Mouse (Mus musculus) right cerebral cortex, postnatal 4 days (tissue): ENCODE measurements at regions not wholly inside any gene's neighbourhood (a gene's known extent, or its start where the extent isn't known, plus 50 kb on each side); places are given as distances from the start of the nearest gene placed in this dataset.
A peak's percentile ranks its signal among the peaks of the same experiment; 100 is the strongest.

Experiments
- DNase-seq: peaks from one replicate; pipeline ENCODE4 v3.0.0-alpha.2; 2022

DNA sequence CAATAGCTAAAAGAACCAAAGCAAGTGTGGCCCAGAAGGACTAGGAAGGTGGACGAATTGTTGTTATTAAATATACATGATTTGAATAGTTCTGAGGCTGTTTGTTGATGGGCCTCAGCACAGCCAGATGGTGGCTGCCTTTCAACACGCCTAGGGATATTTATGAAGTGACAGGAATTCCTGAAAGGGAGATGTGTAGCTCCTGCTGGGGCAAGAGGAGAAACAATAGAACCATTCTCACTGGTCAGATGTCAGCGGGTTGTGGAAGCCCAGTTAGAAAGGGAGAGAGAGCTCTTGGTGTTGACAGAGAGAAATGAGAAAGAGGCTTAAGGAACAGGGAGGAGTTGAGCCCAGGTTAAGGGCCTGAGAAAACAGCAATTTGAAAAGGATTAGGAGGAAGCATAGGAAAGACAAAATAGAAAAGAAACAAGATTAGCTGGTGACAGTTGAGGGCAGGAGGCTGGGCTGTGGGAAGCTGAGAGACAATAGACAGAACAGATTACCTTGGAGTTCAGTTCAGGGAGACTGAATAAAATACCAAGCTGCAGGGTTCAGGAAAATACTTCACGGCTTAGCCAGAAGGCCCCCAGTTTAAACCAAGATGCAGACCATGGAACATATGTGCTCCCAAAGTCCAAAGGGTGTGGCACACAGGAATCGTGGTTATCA, 174.7 kb upstream of the Ptbp2 start:
- no peak for DNase-seq

DNA sequence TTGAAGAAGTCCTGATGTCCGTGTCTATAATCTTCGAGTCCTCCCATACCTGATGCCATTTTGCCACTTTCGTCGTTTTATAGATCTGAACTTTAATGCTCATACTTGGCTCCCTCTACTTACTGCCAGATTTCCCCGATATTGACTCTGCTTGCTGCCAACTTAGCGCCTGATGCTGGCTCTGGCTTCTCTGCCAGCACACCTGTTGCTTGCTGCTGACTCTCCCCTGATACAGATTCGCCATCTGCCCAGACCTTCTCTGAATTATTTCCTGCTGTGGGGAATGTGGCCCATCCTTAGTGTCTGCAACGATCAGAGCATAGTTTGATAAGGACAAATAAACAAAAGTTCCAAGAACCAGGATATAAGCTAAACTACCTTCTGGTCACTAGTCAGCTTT, 173.3 kb upstream of the Ptbp2 start:
- DNase-seq: no peak

DNA sequence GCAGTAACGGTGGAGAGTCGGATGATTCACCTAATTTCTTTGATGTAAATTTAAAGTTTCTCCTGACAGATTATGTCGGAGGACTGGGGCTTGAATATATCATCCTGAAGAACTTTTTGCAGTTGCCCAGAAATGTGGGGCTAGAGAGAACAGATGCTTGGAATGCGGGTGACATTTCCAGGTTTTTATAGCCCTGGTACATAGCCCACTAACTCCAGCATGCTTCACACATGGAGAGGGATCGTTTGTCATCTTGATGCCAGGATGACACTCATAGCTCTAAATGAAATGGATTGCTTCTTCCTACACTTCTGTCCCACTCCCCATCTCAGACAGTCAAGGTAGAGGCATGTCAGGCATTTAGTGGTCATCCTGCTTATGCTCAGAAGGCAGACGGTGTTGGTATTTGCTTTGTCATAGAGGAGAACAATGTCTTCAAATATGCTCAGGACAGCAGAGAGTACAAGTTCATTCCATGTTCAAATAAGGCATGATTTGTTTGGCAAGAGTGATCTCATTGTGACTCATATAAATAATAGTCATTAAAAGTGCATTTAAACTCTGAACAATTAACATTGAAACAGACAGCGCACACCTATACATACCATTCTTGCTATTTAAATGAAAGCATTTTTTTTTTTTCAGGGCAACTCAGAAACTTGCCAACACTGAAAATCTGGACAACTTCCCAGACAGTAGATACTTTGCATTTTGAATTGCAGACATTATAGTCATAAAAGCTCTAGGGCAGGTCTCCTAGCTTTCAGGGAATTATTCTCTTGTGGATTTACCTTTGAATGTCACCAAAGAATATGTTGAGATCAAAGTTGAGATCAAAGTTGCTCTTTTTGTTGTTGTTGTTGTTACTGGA, 171.7 kb upstream of the Ptbp2 start:
- no peak for DNase-seq

DNA sequence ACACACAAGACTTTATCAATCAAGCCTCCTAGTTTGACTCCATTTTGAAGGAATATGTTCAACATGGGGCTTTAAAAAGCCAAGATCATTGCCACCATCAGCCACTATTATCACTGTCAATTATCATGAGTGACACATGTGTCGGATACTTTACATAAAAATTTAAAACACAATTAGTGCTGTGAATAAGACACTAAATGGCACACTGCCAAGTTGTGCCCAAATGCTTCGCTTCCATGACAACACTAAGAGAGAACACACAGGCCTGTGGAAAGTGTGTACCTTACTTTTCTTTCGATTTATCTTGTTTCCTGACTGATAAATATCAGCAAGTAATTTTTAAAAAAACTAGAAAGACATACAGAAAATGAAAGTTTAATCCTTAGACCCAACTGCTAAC, 166.5 kb upstream of the Ptbp2 start:
- DNase-seq: no peak

DNA sequence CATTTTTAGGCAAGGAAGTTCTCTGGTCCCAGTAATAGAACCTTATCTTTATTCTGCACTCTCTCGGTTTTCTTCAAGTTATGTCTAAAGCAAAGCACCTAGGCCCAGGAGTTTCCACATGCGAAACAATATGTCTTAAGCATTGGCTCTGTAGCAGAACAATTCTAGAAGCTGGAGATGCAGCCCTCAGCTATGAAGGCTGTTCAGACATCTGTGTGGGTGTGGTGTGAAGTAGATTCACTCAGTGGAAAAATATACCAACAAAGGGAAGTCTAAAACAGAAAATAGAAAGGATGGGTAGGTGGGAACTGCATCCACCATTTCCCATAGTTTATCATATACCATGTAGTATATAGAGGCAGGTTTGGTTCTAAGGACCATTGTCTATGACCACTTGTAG, 165.8 kb upstream of the Ptbp2 start:
- DNase-seq: no peak

DNA sequence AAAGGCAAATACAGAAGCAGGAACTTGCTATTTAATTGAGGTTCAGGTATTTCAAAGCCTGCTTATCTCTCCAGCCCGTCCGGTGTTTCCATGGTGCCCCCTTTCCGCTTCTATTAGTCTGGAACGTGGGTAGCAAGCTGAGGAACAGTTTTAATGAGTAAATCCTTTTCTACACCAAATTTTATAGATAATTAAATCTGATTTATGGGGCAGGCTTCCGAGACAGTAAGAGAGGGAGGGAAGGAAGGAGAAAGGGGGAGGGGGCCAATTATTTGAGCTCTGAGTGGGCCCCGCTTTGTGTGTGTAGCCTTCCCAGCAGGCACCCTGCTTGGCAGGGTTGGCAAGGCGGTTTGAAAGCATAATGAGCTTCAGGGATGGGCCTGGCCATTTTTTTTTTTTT, 165.4 kb upstream of the Ptbp2 start:
- peak; percentile 10 for DNase-seq

DNA sequence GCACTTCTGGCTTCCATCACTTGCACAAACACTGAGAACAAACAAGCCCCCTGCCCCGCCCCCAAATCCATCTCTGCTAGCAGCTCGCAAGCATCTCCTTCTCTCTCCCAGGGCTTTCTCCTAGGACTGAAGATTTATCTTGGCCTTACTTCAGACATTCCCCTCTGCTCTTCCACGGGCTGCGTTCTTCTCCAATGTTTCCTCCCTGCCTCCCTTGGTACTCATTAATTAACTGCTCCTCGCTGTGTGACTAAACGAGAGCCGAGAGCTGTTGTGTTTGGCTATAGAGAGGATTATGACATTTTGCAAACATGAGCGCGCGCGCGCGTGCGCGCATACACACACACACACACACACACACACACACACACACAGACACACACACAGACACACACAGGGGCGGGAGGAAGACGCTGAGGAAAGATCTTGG, 164.8 kb upstream of the Ptbp2 start:
- DNase-seq: peak; percentile 51

DNA sequence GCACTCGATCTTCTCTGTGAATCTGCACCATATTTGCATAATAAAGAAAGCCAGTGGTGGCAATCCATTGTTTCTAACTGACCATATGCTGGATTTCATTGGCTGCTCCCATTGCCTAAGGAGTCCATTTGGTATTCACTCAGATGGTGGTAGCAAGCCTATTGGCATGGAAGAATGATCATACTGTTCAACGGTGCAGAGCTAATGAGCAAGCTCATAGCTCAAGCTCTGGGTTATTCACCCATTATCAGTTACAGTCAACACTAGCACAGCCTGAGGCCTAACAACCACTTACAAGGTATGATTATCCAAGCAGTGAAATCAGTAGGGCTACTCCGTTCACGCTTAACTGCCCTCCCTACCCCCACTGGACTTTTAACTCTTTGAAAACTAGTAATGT, 162.9 kb upstream of the Ptbp2 start:
- DNase-seq: no peak

DNA sequence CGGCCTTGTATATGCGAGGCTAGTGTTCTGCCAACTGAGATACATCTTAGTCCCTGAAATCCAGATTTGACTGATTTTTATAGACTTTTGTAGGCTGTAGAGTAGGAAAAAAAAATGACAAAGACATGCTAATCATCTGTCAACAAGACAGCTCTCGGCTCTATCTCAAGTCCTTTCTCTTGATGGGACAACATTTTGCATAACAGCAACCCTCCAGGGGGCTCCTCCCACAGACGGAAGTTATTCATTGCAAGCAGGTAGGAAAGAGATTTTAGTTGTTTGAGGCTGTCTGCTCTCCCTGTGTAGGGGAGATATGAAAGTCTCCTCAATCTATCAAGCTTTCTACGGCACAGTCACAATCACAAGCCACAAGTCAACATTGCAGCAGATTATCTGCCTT, 159.8 kb upstream of the Ptbp2 start:
- DNase-seq: no peak

DNA sequence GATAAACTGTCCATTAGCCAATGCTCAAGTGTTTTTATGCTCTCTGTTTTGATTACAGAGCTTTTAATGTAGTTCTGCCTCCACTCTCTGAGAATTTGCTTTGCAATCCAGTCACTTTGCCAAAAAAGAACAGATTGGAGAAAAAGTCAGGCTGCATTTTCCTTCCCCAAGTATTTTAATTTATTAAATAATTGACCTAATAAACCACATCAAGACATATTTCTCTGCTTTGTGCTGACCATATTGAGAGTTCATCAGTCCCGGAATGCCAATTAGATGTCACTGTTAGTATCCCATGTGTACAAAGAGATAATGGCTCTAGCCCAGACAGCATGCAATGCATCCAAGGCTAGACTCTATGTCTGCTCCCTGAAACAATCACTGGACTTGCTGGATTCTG, 154.8 kb upstream of the Ptbp2 start:
- no peak for DNase-seq

DNA sequence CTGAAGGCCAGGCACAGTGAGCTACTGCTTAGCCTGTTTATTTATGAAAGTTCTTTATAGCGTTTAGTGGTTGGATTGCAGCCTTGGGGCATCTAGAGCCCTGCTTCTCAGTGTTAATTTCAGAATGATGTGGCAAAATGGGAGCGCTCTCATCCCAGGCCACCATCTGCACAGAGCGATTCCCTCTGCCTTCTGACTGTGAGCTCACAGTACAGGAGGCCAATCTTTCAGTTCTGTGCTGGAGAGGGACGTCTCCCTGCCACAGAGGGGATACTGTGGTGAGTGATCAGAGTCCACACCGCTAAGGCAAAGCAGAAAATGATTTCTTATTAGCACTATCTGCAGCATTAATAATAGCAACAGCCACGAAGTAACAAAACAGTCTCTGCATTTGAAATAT, 154.2 kb upstream of the Ptbp2 start:
- no peak for DNase-seq

DNA sequence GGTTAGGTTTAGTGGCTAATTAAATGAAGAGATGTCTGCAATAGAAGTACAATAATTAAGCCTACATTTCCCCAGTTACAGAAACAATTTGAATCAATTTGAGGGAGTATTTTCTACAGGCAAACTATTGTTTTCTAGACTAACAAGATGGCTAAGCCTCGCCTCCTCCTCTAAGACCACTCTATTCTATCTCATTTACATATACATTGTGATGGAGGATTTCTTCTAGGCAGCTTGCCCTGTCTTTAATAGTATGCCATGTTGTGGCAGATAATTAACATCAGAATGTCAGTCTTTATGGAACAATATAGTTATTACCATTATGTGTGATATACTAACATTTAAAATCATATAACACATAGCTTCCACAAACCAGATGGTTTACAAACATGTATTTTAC, 152.3 kb upstream of the Ptbp2 start:
- no peak for DNase-seq

DNA sequence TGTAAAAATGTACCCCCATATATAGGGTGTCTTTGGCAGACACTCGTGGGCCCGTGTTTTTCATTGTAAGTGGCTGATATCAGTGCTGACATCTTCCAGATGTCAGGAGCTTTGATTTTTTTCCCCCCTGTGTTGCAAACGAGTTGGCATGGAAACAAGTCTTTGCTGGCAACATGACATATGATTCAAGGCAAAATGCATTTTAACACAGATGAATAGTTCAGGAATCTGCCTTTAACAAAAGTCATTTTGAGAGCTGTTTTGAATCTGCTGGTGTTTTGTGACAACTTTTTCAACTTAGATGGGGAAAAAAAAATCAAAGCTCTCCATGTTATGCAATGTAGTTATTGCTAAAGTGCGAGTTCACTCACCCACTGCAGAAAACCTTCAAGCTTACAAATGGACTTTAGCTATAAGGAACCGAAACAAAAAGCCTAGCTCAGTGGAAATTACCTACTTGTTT, 148.8 kb upstream of the Ptbp2 start:
- peak; percentile 16 for DNase-seq

DNA sequence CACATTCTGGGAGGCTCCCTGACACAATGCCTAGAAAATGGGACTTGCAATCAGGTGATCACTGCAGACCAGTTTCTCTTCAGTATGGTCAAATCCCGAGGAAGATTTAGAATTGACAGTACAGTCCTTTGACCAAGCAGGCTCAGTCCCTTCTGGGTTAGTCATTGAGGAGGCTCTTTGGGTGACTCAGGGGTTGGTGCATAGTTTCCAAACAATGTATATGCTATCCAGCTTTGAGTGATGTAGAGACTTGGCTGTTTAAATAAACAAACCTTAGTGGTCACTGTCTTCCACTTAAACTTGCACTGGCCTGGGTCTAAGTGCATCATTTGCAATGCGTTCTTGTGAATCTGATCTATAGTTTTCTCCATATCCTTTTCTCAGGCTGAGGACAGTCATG, 144.0 kb upstream of the Ptbp2 start:
- no peak for DNase-seq

DNA sequence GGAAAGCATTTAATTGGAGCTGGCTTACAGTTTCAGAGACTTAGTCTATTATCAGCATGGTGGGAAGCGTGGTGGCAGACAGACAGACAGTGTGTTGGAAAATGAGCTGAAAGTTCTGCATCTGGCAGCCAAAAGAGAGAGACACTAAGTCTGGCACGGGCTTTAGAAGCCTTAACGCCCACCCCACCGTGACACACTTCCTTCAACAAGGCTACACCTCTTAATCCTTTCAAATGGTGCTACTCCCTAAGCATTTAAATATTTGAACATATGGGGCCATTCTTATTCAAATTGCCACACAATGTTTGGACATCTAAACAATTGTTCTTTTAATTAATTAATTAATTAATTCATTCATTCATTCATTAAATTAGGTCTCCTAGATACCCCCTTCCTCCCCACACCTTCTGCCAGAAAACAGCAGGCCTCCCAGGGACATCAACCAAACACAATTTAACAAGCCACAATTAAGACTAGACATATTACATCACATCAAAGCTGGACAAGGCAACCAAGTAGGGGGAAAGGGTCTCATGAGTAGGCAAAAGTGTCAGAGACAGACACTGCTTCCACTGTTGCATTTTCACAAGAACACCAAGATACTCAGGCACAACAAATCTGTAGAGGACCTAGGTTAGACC, 135.4 kb upstream of the Ptbp2 start:
- DNase-seq: no peak

DNA sequence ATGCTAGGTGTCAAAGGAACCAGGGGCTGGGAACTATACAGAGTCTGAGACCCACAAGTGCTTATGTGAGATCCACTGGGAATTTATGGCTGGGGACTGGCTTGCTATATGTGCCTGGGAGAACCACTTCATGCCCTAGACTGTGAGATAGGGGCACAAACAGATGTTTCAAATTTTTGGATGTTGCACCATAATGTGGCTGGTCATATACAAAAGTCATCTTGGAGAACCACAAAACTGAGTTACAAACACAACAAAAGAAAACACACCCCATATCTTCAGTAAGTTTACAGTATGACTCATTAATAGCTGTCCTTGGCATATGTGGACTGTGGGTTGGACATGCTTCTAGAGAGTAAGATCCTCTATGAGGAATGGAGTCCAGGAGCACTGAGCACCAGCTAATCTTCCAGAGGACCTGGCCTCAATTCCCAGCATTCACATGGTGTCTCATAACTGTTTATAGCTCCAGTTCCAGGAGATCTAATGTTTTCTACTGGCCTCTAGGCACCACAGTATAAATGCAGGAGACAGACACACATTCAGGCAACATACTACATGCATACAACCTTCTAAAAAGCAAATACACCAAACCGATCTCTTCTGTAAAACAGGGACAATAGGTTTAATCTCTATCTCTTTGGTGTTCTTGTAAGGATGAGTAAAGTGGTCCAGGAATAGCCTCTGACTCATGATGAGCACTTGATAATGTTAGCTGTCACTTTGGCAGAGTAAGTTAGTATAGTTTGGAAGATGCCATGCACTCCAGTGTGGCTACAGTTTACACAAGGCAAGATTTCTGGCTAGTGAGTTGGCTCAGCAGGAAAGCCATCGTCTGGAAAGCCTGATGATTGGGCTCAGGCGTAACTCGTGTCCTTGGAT, 132.0 kb upstream of the Ptbp2 start:
- no peak for DNase-seq

DNA sequence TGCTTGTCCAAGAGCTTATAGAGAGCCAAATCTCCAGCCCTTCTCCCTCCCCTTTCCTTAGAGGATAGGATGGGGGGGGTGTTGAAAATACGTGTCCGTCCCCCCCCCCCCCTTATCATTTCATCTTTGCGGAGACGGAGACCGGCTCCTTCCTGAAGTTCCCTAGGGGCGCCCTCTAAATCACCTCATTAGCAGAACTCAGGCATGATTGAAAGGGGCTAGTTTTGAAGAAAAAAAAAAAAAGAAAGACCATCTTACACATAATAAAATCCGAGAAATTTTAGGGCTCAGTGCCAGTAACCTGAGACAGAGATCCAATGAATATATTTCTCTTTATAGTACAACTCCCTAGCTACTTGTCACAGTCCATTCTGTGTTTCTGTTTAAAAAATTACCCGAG, 127.3 kb upstream of the Ptbp2 start:
- no peak for DNase-seq

DNA sequence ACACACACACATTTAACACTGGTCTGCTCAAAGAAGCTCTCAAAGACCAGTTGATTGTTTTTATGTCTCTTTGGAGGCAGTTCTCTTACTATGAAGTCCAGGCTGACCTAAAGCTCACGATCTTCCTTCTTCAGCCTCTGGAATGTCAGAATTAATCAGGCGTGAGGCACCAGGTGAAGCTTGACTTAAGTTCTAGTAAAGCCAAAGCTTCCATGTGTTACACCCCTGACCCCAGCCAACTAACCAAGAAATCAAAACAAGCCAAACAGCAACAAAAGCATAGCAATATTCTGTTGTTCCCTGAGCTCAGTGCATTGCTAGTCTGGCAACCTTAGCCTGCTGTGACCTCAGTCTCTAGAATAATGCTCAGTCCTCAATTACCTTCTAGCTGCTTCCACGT, 120.0 kb upstream of the Ptbp2 start:
- DNase-seq: no peak

DNA sequence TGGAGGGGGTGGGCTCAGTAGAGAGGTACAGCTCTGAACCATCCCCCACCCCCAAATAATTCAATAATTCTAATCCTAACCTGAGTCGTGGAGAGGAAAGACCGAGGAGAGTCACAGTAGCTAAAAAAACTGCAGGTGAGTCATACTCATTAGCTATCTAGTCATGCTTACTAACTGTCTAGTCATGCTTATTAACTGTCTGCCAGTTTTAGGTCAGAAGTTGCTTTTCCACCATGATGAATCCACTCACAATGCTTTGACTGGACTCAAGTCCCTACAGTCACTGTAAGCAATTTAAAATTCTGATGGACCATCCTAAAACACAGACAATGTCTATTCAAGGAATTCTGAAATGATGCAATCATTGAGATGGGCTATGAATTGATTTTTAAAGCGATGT, 110.9 kb upstream of the Ptbp2 start:
- DNase-seq: no peak

DNA sequence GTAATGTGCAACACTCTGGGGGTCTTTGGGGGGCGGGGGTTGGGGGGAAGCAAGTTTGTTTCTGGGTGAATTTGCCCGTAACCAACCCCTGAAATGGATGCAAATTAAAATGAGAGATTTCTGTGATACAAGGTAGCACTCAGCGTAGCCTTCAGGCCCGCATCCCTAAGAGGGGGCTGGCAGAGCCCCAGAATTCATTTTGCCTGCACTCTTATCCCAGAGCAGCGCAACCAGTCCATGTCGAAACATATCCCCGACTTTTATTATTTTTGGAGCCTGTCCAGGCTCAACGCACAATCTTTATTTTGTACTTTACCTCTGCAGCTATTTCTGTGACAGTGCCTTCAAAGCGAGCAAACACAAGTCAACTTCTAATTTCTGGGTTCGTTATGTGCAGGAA, 109.8 kb upstream of the Ptbp2 start:
- peak; percentile 8 for DNase-seq

DNA sequence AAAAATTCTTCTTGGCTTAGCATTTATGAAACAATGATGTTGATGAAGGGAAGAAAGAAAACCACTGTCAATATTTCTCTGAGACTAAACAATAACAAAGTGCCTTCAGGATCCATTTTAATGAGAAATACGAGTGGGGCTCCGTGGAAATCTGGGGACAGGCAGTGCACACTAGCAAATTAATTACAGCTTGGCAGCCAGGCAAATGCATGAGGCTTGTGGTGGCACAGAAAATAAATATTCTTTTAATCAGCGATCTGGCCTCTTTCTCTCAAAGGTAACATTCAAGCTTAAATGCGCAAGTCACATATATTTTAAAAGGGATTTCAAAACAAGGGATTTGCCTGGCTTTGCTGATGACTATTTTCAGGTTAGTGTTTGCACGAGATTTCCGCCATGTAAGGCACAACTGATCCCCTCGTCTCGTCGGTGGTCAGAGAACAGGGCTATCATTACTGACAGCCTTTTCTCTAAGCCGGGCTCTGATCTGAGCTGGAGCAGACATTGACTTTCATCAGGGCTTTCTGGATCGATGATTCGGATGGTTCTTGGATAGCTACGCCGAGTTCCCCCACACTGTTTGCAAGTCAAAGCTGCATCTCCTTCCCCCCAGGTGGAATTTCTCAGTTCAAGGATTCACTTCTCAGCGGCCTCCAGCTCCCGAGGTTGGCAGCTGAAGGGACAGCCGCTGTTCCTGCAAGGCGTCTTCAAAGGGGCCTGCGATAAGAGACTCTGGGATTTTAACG, 109.1 kb upstream of the Ptbp2 start:
- peak; percentile 10 for DNase-seq

DNA sequence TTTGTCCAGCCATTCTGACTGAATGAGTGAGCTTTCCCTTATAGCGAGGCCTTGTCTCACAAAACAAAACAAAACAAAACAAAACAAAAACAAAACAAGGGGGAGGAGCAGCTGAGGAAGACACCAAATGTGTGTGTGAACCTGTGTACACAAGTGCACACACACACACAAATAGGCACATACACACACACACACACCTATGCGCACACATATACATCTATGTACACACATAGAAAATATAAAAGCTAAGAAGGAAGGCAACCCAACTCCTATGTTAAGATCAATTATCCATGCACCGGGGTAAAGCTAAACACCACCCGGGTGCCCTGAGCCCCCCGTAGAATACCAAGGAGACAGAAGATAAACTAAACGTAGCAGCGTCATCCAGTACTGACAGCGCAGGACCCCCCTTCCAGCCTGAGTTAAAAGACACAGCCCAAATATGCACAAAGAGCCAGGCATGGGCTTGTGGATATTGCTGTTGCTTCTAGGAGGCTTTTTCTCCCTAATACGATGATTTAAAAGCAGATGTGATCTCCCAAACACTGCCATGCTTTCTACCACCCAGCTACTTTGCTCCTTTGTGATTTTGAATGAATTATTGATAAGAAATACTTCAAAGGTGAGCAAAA, 108.4 kb upstream of the Ptbp2 start:
- no peak for DNase-seq
